Mouse (Mus musculus) bone marrow, adult 2 months (tissue): ENCODE results near the gene Kncn. TPM values are rescaled to one million over a fixed set of nuclear protein-coding genes. Genes with fewer than 3 reads are reported as not detected.

ENCODE experiments used
- H3K27ac ChIP-seq: fragments of 200-500 bp; 2 replicates; pipeline ENCODE4 v1.5.1; 2012; ENCODE audit warnings: low read depth, mild to moderate bottlenecking, control low read depth, inconsistent platforms, low read length; ENCODE audit not compliant: control insufficient read depth, poor library complexity, insufficient read depth
- H3K4me1 ChIP-seq: fragments of 200-500 bp; 2 replicates; pipeline ENCODE4 v1.6.1; 2011; ENCODE audit warnings: low read length; ENCODE audit not compliant: control insufficient read depth, insufficient read depth
- H3K4me3 ChIP-seq: fragments of 200-500 bp; replicated peaks from 2 replicates; pipeline ENCODE3; 2011; ENCODE audit warnings: mild to moderate bottlenecking, low read depth, low read length, control low read depth; ENCODE audit not compliant: control insufficient read depth
- CTCF ChIP-seq: fragments of 200-500 bp; IDR thresholded peaks from 2 replicates; pipeline ENCODE4 v1.5.1; 2011; ENCODE audit warnings: low read length, control low read depth; ENCODE audit not compliant: control insufficient read depth, insufficient read depth
- POLR2A ChIP-seq: fragments of 200-500 bp; IDR thresholded peaks from 2 replicates; pipeline ENCODE4 v1.6.1; 2011; ENCODE audit warnings: low read depth, mild to moderate bottlenecking, control low read depth, low read length, borderline replicate concordance; ENCODE audit not compliant: control insufficient read depth
- WGBS: fragments of 180-500 bp; shearing (Covaris S2); methylation state at CpG from one replicate; pipeline ENCODE4 v1.1.7; 2018; 5-methylcytosine and 5-hydroxymethylcytosine counted together
- polyA plus RNA-seq: library from polyadenylated mRNA; stranded (reverse); fragments of >200 nt; gene quantifications from 2 replicates; pipeline ENCODE4 v1.2.4, GENCODE M21; 2011; ENCODE audit warnings: low replicate concordance; ENCODE audit not compliant: missing spikeins, insufficient read depth, insufficient read length

Kncn gene
- polyA plus RNA-seq, 1 experiment: 1.2 TPM

GRCm38 (mm10) chr4:115904375-115904774 is 20.2 kb downstream of the Kncn start:
- Histone ChIP-seq H3K4me1 (no peaks in the 10 kb centered on the region), H3K4me3 (no peak overlapping the region), H3K27ac (no peak overlapping the region)
- WGBS: 49% methylated on average over 12 of the region's 12 CpGs
- TF ChIP-seq CTCF (no peak), POLR2A (no peak)

GRCm38 (mm10) chr4:115905701-115906100 is 21.5 kb downstream of the Kncn start:
- no peak overlapping the region for H3K4me3 ChIP-seq
- 37% methylated on average over 7 of the region's 7 CpGs for WGBS

DNA sequence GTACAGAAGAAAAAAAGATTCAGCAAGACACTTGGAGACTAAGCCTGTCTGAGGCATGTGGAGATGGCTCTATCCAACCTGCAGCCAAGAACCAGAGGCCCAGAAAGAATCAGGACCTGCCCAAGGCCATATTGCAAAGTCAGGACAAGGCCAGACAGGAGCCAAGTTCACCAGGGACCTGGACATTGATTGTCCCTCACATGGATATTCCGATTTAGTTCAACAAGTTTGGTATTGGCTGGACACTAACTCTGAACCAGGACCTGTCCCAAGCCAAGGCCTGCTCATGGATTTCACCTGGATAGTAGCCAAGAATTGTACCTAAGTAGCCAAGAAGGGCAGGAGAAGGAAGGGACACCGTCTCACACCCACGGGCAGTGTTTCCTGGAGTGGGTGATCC is 22.6 kb downstream of the Kncn start:
- 69% methylated on average over 3 of the region's 3 CpGs for WGBS
- TF ChIP-seq CTCF (no peak), POLR2A (no peak)
- Histone ChIP-seq H3K4me3 (no peak overlapping the region), H3K4me1 (no peaks in the 10 kb centered on the region; the same call in 1 of the 2 replicates), H3K27ac (no peak overlapping the region)

More at GRCm38 (mm10) chr4:115905701-115906100, 21.5 kb downstream of the Kncn start:
- TF ChIP-seq CTCF: no peak
- TF ChIP-seq POLR2A: no peak
- no peaks in the 10 kb centered on the region for H3K4me1 ChIP-seq
- H3K27ac ChIP-seq: no peak overlapping the region

- 67% methylated on average over 1 of the region's 1 CpGs for WGBS
- no peak overlapping the region for H3K4me3 ChIP-seq
- H3K27ac ChIP-seq: no peak overlapping the region
- no peak for TF ChIP-seq CTCF
- no peak for TF ChIP-seq POLR2A
- no peaks in the 10 kb centered on the region; the same call in 1 of the 2 replicates for H3K4me1 ChIP-seq
Measured at GRCm38 (mm10) chr4:115907994-115908393, 23.8 kb downstream of the Kncn start.

- TF ChIP-seq POLR2A (no peak), CTCF (no peak)
- 32% methylated on average over 7 of the region's 7 CpGs for WGBS
- Histone ChIP-seq H3K27ac (no peak overlapping the region), H3K4me3 (no peak overlapping the region), H3K4me1 (no peaks in the 10 kb centered on the region; the same call in 1 of the 2 replicates)
Measured at GRCm38 (mm10) chr4:115908641-115909040, 24.4 kb downstream of the Kncn start.

DNA sequence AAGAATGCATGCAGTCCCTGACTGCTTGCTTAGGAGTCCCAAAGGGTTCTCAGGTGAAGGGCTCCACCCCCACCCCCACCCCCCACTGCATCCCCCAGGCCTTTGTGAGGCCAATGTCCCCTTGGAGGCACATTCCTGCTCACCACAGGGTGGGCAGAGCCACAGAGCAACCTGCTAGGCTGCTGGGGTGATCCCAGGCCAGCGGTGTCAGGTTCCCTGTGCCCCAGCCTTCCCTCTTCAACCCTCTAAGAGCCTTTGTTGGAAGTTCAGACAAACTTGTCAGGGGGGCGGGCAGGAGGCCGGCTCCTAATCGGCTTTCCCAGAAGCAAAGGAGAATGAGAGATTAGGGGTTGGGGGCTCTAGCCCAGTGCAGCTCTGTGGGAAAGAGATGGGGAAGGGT is 27.4 kb downstream of the Kncn start:
- no peaks in the 10 kb centered on the region; the same call in 1 of the 2 replicates for H3K4me1 ChIP-seq
- H3K27ac ChIP-seq: no peak overlapping the region
- no peak overlapping the region for H3K4me3 ChIP-seq
- 74% methylated on average over 4 of the region's 4 CpGs for WGBS
- TF ChIP-seq CTCF (no peak), POLR2A (no peak)

- Histone ChIP-seq H3K4me1 (no peaks in the 10 kb centered on the region), H3K4me3 (no peak overlapping the region), H3K27ac (no peak overlapping the region)
- TF ChIP-seq POLR2A (no peak), CTCF (no peak)
- 84% methylated on average over 16 of the region's 16 CpGs for WGBS
Measured at GRCm38 (mm10) chr4:115919911-115920310, 35.7 kb downstream of the Kncn start.

DNA sequence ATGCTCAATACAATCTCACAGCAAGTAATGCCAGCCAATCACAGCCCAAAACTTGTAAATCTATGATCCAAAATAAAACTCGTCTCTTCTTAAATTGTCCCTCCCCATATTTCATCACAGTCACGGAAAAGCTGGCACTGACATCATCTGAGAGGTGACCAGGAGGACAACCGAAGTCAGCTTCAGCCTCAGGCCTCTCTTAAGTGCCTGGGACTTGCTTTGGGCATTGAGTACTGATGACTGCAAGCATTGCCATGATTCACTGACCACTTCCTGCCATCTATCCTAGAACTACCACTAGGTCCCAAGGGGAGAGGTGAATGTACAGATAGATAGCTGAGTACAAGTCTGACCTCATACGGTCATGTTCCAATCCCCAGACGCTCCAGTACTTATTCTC is 38.5 kb downstream of the Kncn start:
- H3K4me1 ChIP-seq: no peaks in the 10 kb centered on the region
- no peak overlapping the region for H3K27ac ChIP-seq
- TF ChIP-seq CTCF: no peak
- TF ChIP-seq POLR2A: no peak
- H3K4me3 ChIP-seq: no peak overlapping the region
- 77% methylated on average over 5 of the region's 5 CpGs for WGBS
